Mouse (Mus musculus) 3T3-L1 (cell line): ENCODE measurements around the gene Birc2.
"Not testable (repeated sequence)": the region's sequence is repeated elsewhere in the genome, so short reads cannot be mapped to it uniquely, and the experiment has no call there.

Experiments
- DNase-seq: peaks from one replicate; pipeline ENCODE4 v3.0.0-alpha.2; 2015; ENCODE audit warnings: low read depth, low spot score

Birc2 gene

GRCm38 (mm10) chr9:7836905-7837805 is at the start of gene Birc2:
Birc2 (minus strand) TSS chr9:7837064.
- peak; percentile 94 for DNase-seq

GRCm38 (mm10) chr9:7884346-7884745 is 47.5 kb upstream of the Birc2 start:
- DNase-seq, result no peak

- DNase-seq, result no peak
Observed at GRCm38 (mm10) chr9:7882304-7882865, 45.5 kb upstream of the Birc2 start.

GRCm38 (mm10) chr9:7873511-7874211 is 36.8 kb upstream of the Birc2 start:
- peak; percentile 46 for DNase-seq

GRCm38 (mm10) chr9:7872775-7873439 is 36.0 kb upstream of the Birc2 start, which contains the start of gene Birc3:
Birc3 (minus strand) TSS chr9:7873186.
- DNase-seq, result peak; percentile 82

GRCm38 (mm10) chr9:7872044-7872774 is 35.3 kb upstream of the Birc2 start:
- DNase-seq, result peak; percentile 47

GRCm38 (mm10) chr9:7871316-7872043 is 34.6 kb upstream of the Birc2 start:
- DNase-seq, result peak; percentile 7

- no peak for DNase-seq
Observed at GRCm38 (mm10) chr9:7870556-7871315, 33.9 kb upstream of the Birc2 start.

- no peak for DNase-seq
Observed at GRCm38 (mm10) chr9:7868838-7869491, 32.1 kb upstream of the Birc2 start.

GRCm38 (mm10) chr9:7867981-7868380 is 31.1 kb upstream of the Birc2 start:
- DNase-seq, result no peak

- DNase-seq, result peak; percentile 41
Observed at GRCm38 (mm10) chr9:7866981-7867380, 30.1 kb upstream of the Birc2 start.

- DNase-seq, result no peak
Observed at GRCm38 (mm10) chr9:7860976-7861375, 24.1 kb upstream of the Birc2 start.

- no peak for DNase-seq
Observed at GRCm38 (mm10) chr9:7855912-7856311, 19.0 kb upstream of the Birc2 start.

- DNase-seq, result peak; percentile 67
Observed at GRCm38 (mm10) chr9:7855374-7855773, 18.5 kb upstream of the Birc2 start.

- not testable (repeated sequence) for DNase-seq
Observed at GRCm38 (mm10) chr9:7854196-7854595, 17.3 kb upstream of the Birc2 start.

- peak; percentile 22 for DNase-seq
Observed at GRCm38 (mm10) chr9:7852346-7853230, 15.7 kb upstream of the Birc2 start.

GRCm38 (mm10) chr9:7851841-7852240 is 15.0 kb upstream of the Birc2 start:
- no peak for DNase-seq

GRCm38 (mm10) chr9:7848191-7848590 is 11.3 kb upstream of the Birc2 start:
- no peak for DNase-seq
